Mouse (Mus musculus) adrenal gland, postnatal 4 days (tissue): Measurements from ENCODE around the gene Gm10375. TPM values are rescaled to one million over a fixed set of nuclear protein-coding genes. Genes with fewer than 3 reads are reported as not detected.
"Not testable (repeated sequence)": the region's sequence is repeated elsewhere in the genome, so short reads cannot be mapped to it uniquely, and the experiment has no call there.

ENCODE experiments used
- DNase-seq, 2 experiments: peaks; one replicate each; pipeline ENCODE4 v3.0.0; 2021 to 2022; ENCODE audit warnings: low spot score in 2 of 2, mixed read lengths in 2 of 2
- long read RNA-seq, 2 experiments: library from polyadenylated mRNA; stranded (forward); transcript quantifications; one replicate each; pipeline ENCODE4 v2.0.0; 2021
- total RNA-seq, 2 experiments: library from RNA; stranded (reverse); gene quantifications; 2 replicates each; pipeline ENCODE4 v1.2.3; 2021

Gene Gm10375
- not detected for total RNA-seq
- long read RNA-seq, experiment 1 = 0 reads
- long read RNA-seq, experiment 2 = 0 reads

GRCm38 (mm10) chr14:43607913-43608312, at the start of gene Gm10375:
Gene Gm10375 (minus strand): TSS chr14:43608013.
- DNase-seq = not testable (repeated sequence)

- not testable (repeated sequence) for DNase-seq
Measured at GRCm38 (mm10) chr14:43579046-43579445, 28.8 kb downstream of the Gm10375 start, which contains the start of gene Gm17654. Gene Gm17654 (minus strand): TSS chr14:43579146.

DNA sequence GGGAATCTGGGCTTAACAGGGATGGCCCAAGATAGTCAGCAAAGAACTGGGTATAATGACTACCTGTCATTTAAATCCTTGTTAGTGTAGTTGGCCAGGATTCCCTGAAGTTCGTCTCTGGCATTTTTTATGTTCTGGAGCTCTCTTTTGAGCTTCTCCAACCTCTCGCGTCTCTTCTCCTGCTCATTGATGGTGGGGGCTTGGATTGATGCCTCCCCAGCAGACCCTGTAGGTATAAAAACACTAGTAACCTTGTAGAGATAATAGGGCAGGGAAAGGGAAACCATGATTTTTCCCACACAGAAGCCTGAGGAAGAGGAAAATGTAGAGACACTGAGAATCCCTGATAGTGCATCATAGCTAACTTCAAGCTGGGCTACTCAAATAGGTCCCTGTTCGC, 29.8 kb downstream of the Gm10375 start:
- not testable (repeated sequence) for DNase-seq

Other genes with a start within 250 kb of the Gm10375 start
- gene Gm8138, start 191.7 kb downstream of the Gm10375 start, total RNA-seq = not detected
- gene Gm5799, start 64.4 kb downstream of the Gm10375 start, total RNA-seq = not detected
- not detected for gene Gm17654, start 28.9 kb downstream of the Gm10375 start, total RNA-seq
- not detected for gene Gm8165, start 69.2 kb upstream of the Gm10375 start, total RNA-seq
- gene Gm7324, start 89.8 kb upstream of the Gm10375 start, total RNA-seq = 1 to 10 TPM; 1.2 to 1.5 TPM
- not detected for gene Gm16506, start 119.5 kb upstream of the Gm10375 start, total RNA-seq
- gene Gm6526, start 139.9 kb upstream of the Gm10375 start, total RNA-seq = not detected
- gene Gm8180, start 176.7 kb upstream of the Gm10375 start, total RNA-seq = not detected